Comparison of ENCODE assay signal across 20 mouse cellular contexts in the genomic region with DNA sequence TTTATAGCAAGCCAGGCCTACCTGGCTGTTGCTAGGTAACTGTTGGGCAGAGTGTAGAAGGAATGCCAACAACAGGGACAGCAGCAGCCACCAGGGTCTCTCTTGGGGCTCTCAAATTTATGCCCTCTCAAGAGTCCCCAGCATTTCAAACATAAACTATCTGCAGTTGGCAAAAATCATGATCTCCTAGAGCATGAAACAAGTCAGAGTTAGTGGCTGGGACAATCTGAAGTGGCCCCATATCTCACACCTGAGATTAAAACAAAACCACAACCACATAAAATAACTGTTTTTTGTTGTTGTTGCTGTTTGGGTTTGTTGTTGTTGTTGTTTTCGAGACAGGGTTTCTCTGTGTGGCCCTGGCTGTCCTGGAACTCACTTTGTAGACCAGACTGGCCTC. TPM values are rescaled to one million over a fixed set of nuclear protein-coding genes. Genes with fewer than 3 reads are reported as not detected.
"Had no signal": no experiment of that assay in that cellular context is flagged by ENCODE, and none has a peak within 500 bp of the region (broad histone marks: within the 10 kb centered on the region; RNA-seq: fewer than 3 reads in every experiment).

No protein-coding gene starts in this region.

- H3K9me3 ChIP-seq: intestine, embryonic 15.5 days; limb, embryonic 15.5 days; megakaryocyte, embryonic 14.5 days; midbrain, embryonic 15.5 days; neural tube, embryonic 13.5 days had no signal

- H3K27me3 ChIP-seq: intestine, embryonic 15.5 days; limb, embryonic 15.5 days; megakaryocyte, embryonic 14.5 days; midbrain, embryonic 15.5 days; neural tube, embryonic 13.5 days had no signal

- H3K4me3 ChIP-seq: intestine, embryonic 15.5 days; limb, embryonic 15.5 days; megakaryocyte, embryonic 14.5 days; midbrain, embryonic 15.5 days; neural tube, embryonic 13.5 days had no signal

- H3K9ac ChIP-seq: intestine, embryonic 15.5 days; limb, embryonic 15.5 days; lung, embryonic 14.5 days; midbrain, embryonic 15.5 days; neural tube, embryonic 13.5 days had no signal

- DNase-seq: kidney, adult 8-10 months; kidney, postnatal 25 days; layer of hippocampus, adult 9-11 months; layer of hippocampus, postnatal 36 days; lung, embryonic 14.5 days; lung, postnatal 14 days; retina, postnatal 1 day; right cerebral cortex, postnatal 14 days; thymus, postnatal 4 days had no signal

- H3K4me2 ChIP-seq: intestine, embryonic 15.5 days; limb, embryonic 15.5 days; lung, embryonic 14.5 days; midbrain, embryonic 11.5 days; midbrain, embryonic 15.5 days; neural tube, embryonic 13.5 days had no signal

- H3K27ac ChIP-seq: limb, embryonic 15.5 days; midbrain, embryonic 15.5 days; neural tube, embryonic 13.5 days had no signal

- H3K36me3 ChIP-seq: intestine, embryonic 15.5 days; limb, embryonic 15.5 days; midbrain, embryonic 15.5 days; neural tube, embryonic 13.5 days had no signal

- ATAC-seq: hindbrain, postnatal 0 days; intestine, embryonic 15.5 days; midbrain, embryonic 15.5 days had no signal

- H3K4me1 ChIP-seq: limb, embryonic 15.5 days; midbrain, embryonic 15.5 days; neural tube, embryonic 13.5 days had no signal

RNA-seq across cellular contexts. Expression of gene Gm47791, which starts 59.7 kb away (rescaled TPM):
- polyA plus RNA-seq: hindbrain, postnatal 0 days; intestine, embryonic 15.5 days; kidney, embryonic 16.5 days; limb, embryonic 11.5 days; limb, embryonic 15.5 days; lung, embryonic 14.5 days; macrophage; midbrain, embryonic 11.5 days; midbrain, embryonic 15.5 days; neural tube, embryonic 13.5 days; stomach, embryonic 14.5 days had no signal
